Mouse (Mus musculus) kidney, adult 8-10 months (tissue): Measurements from ENCODE around the gene A730061H03Rik.

Experiments used
- DNase-seq, 2 experiments: peaks; one replicate each; pipeline ENCODE4 v3.0.0; 2022

The A730061H03Rik gene

DNA sequence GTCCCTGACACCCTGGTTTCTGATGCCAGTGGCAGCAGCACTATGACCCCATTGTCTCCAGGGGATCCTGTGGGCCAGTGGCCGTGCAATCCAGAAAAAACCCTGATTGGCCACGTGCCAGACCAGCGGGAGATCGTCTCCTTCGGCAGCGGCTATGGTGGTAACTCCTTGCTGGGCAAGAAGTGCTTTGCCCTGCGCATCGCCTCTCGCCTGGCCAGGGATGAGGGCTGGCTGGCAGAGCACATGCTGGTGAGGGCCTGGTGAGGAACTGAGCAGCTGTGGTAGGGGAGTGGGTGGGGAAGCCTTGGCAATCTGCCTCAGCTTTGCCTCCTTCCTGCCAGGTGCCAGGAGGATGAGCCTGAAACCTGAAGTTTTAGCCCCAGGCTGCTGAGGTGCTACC, 15.9 kb downstream of the A730061H03Rik start:
- no peak for DNase-seq

DNA sequence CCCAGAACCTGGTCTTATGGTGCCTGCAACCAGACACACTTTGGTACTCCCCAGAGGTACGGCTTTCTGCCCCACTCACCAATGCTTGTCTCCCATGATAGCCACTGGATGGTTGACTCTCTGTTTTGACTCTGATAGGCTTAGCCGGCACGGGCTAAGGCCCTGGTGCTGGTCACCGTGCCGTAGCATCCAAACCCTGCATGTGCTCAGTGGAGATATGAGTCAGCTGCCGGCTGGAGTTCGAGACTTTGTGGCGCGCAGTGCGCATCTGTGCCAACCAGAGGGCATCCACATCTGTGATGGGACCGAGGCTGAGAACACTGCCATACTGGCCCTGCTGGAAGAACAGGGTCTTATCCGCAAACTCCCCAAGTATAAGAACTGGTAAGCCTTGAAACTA, 17.9 kb downstream of the A730061H03Rik start:
- DNase-seq: no peak

DNA sequence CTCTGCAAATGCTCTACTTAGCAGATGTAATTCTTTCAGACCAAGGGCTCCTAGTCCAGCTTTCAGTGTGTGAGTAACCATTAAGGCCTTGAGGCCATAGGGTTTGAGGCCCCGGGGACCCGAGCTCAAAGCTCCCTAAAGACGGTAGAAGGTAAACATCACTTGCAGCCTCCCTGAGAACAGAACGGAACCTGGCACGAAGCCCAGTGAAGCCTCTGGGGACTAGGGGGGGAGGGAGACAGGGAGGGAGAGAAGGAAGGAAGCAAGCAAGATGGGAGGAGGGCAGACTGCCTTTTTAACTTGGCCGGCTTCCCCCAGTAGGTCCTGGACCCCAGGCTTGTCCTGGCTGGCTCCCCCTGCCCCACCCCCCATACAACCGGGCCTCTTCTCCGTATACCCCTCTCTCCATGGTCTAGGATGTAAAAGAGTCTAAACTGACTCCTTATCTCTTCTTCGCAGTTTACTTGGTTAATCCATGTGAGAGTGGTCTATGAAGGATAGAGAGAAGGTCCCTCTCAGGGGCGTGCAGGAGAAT, 19.4 kb downstream of the A730061H03Rik start:
- DNase-seq: peak; percentile 66 to 71

DNA sequence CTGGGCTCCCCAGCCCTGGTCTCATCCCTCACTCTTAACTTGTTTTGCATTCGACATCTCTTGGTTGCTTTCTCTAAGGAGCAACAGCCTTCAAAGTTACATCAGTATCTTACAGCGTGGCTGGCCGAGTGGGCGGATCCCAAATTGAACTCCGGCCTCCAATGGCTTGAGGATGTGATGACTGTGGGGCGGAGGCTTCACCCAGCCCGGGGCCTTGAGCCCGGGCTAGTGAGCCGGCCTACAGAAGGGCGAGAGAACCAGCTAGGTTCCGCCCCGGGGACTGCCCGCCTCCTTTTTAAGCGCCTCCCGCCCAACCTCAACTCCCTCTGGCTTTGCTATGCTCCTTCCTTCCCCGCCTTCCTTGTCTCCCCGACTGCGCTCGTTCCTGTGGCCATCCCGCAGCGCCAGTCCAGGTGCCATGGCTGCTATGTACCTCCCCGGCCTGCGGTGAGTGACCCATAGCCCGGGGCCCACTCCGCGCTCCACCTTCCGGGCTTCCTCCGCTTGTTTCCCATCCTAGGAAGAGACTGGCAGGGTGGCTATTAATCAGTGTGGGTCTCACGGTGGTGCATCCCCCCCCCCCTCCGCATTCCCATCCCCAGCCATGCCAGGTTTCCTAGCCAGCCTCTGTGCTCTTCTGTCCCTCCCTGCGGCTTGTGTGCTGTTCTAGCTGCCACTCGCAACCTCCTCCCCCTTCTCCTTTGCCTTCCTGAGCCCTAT, 20.0 kb downstream of the A730061H03Rik start, which contains the start of gene Pck2:
TSS of gene Pck2 (plus strand) at position 200 of the 720 bp plus-strand sequence.
- peak; percentile 88 to 90 for DNase-seq

DNA sequence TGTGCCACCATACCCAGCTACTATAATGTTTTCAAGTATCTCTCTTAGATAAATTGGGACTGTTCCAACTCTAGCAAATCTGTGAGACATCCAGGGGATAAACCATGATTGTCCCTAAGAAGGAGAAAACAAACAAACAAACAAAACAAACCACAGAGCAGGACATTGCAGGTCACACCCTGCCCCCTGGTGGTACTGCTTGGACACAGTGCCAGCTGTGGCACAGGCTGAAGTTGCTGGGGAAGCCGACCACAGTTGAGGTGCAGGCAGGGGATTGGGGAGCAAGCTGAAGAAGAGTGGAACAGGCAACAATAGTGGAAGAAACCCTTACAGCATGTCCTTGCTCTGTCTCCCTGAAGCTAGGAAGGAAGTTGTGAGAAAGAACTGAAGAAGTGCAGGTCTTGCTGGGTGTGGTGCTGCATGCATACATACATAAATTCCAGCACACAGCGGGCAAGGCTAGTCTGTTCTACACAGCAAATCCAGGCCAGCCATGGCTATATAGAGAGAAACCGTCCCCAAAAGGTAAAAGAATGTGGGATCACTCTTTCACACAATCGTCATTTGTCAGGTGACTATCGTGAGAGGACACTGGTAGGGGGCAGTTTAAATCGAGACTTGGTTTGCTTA, 24.0 kb downstream of the A730061H03Rik start:
- peak in 1 of 2 experiments; percentile 52 for DNase-seq

DNA sequence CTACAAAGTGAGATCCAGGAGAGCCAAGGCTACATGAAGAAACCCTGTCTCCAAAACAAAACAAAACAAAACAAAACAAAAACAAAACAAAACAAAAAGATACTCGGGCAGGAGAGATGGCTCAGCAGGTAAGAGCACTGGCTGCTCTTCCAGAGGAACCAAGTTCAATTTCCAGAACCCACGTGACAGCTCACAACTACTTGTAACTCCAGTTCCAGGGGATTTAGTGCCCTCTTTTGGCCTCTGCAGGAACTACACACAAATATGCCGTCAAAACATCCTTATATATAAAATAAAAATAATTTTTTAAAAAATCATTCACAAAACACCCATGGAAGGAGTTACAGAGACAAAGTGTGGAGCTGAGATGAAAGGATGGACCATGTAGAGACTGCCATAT, 32.3 kb downstream of the A730061H03Rik start:
- DNase-seq: peak; percentile 31 to 56

DNA sequence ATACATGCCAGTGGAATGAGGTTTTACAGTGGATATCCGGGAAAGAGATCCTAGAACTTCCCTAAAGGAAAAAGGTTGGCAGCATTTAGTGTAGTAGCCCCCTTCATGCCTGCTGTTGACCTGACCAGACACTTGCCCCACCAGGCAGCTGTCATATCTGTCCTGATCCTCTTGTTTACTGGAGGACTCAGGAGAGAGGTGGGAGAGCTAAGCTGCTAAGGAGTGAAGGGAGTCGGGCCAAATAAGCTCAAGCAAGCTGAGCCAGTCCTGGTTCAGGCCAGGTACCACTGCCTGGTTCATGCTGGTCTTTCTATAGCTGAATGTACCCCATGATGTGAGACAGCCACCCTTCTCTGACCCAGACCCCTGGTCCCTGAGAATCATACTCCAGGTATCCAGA, 33.5 kb downstream of the A730061H03Rik start:
- no peak for DNase-seq

DNA sequence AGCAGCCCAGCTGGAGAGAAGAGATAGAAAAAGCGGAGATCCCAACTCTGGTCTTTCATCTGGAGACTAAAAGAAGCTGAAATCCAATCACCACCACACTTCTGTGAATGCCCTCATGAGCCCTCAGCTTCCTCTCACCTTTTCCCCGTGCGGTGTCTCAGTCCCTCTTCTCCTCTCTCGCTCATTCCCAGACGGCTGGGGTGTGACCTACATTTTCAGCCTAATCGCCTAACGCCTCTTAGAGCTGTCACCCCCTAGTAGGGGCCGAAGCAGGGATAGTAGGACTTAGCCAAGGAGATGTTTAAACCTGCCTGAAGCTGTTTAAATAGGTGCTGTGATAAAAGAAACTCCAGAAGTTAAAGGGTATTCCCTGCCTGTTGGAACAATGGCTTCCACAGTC, 35.4 kb downstream of the A730061H03Rik start, which contains the start of gene Nrl:
TSS of gene Nrl (minus strand) at position 197 of the 400 bp plus-strand sequence.
- DNase-seq: no peak

DNA sequence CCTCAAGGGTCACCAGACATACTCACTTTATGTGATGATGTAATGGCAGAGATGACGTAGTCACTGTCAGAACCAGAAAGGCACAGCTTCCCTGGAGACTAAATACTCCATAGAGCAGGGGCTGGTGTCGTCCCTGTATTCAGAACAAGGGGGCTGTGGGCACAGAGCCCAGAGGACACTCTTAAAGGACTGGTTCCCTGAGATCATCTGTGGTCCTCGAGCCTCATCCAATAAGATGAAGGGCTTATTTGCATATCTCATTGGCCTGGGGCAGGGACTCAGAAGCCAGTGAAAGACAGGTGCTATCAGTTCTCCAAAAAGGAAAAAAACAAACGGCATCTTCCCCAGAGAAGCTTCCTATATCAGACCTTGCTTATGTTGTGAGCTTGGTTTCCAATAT, 36.1 kb downstream of the A730061H03Rik start:
- no peak for DNase-seq

DNA sequence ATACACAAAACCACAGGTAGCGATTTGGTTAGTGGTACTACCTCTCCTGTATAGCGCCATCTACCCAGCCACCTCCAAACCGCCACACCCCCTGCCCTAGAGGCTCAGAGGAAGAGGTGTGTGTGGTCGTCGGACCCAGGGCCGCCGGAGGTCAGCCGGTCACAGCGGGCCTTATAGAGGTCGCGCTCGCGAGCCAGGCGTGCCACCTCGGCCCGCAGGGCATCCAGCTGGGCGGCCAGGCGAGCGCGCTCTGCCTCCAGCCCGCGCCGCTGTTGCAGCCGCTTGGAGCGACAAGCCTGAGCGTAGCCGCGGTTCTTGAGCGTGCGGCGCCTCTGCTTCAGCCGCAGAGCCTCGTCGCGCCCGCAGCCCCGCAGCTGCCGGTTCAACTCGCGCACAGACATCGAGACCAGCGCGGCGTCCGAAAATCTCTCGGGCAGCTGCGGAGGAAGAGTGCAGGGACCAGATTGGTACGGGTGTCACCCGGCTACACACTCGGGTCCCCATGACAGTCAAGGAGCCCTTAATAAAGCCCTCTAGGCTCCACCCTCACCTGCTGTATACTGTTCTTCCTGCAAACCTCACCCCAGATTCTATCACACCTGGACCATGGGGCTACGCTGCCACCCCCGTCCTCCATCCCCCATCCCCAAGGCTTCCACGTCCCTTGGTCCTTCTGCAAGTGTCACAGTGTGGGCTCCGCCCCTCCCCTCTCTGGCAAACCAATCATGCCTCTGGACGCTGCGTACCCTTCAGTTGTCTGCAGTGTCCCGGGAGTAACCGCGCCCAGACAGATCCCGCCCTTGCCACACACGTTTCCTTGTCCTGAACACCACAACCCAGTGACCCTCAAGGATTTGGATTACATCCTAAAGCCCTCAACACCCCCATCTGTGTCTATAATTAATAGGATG, 39.5 kb downstream of the A730061H03Rik start:
- DNase-seq: no peak

DNA sequence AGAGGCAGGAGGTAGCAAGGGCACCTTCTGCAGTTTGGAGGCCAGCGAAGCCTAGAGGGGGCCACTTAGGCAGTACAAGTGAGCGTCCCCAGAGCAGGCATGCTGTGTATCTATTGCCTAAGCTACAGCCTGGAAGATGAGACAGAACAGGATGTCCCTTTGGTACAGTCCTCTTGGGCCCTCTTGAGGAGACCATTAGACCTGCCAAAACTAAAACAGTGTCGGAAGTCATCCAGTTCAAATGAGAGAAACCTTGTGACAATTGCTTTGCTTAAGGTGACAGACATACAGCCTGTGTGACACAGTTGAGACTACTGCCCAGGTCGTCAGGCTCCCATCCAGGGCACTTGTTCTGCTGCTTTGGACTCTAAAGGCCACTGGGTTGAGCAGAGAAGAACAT, 40.6 kb downstream of the A730061H03Rik start:
- DNase-seq: no peak

DNA sequence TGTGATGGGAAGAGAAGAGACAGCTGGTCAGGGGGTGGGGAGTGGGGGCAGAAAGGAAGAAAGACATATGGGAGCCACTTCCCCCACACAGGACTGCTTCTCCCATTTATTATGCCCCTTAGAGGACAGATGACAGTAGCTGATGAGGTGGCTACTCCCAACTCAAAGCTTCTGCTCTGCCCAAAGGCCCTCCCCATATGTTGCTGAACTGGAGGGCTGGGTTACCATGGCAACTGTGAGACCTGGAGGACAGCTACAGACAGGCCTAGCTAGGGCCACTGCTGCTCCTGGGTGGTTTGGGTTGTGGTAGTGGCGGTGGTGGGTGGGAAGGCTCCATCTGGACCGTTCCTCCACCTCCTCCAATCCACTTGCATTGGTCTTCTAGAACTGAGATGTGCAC, 41.3 kb downstream of the A730061H03Rik start:
- no peak for DNase-seq

DNA sequence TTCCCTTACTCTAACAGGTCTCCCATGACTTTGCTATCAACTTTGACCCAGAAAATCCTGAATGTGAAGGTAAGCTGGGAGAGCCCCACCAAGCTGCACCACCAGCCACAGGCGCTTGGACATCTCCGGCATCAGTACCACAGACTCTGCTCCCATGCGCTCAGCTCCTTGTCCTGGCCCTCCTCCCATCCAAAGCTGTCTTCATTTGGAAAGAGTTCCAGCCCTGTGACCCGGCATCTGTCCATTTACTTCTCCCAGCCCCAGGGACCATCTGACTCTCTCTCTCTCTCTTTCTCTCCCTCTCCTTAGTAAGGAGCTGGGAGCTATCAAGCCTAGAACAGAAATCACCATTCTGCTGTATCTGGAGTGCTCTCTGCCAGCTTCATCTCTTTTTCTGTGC, 44.4 kb downstream of the A730061H03Rik start:
- DNase-seq: no peak

DNA sequence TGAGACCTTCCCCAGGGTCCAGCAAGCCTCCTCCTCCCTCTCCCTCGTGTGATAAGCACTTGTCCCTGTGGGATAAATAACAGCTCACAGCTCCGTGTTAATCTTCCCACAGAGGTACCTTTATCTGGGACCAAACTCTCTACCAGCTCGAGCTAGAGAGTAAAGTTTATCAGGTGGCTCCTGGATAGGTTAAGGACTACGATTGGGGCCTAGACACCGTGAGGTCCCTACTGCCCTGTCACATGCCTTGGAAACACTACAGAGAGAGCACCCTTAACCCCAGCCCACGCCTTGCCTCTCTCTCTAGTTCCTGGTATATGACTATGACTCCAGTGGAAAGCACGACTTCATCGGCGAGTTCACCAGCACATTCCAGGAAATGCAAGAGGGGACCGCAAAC, 46.3 kb downstream of the A730061H03Rik start:
- DNase-seq: no peak

DNA sequence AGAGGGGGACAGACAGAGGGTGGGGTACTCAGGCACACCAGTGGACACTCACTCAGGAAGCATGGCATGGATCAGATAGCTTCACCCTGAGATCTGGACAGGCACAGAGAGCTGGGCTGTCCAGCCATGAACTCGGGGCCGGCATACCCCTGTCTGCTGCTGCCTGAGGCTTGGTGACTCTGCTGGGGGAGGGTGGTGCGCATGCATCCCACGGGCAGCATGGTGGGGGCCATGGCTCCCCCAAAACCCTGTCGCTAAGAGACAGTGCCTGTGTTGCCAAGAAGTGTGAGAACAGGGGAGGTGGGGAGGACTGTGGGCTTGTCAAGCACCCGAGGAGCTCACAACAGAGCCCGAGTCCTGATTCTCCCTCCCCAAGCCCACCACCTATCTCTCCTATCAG, 49.2 kb downstream of the A730061H03Rik start:
- DNase-seq: no peak

DNA sequence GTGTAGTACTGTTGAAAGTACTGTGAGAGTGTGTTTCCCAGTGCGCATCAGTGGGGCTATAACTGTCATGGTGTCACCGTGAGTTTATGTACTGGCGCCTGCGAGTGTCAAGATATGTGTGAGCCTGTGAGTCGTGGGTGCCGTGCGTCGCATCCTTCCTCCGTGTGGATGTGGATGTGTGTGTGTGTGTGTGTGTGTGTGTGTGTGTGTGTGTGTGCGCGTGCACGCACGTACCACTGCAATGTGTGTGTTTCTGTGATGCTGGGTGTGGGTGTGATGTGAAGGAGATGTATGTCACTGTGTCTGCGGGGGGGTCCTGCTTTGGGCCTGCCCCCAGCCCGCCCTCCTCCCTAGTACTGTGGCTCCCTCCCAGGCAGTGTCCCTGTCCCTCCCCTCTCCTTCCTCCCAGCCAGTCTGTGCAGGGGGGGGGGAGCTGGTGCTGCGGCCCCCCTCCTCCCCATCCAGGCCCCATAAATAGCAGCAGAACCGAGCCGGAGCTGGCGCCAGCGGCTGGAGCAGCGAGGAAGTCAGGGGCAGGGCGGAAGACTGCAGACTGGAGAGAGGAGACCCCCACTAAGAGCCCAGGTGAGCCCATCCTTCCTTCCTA, 50.0 kb downstream of the A730061H03Rik start, which contains the start of gene Cpne6:
TSS of gene Cpne6 (plus strand) at position 321 of the 607 bp plus-strand sequence.
- DNase-seq: no peak
